Mouse (Mus musculus) heart, adult 9 months (tissue): ENCODE data around the gene Il6st.
A peak's percentile ranks its signal among the peaks of the same experiment; 100 is the strongest.
"Not testable (repeated sequence)": the region's sequence is repeated elsewhere in the genome, so short reads cannot be mapped to it uniquely, and the experiment has no call there.

ENCODE experiments used
- DNase-seq, 2 experiments: peaks; one replicate each; pipeline ENCODE4 v3.0.0; 2022; ENCODE audit warnings: low spot score in 2 of 2

The Il6st gene

GRCm38 (mm10) chr13:112463868-112464625 is at the start of gene Il6st:
Il6st (plus strand) TSS chr13:112464070.
- peak; percentile 96 to 97 for DNase-seq

DNA sequence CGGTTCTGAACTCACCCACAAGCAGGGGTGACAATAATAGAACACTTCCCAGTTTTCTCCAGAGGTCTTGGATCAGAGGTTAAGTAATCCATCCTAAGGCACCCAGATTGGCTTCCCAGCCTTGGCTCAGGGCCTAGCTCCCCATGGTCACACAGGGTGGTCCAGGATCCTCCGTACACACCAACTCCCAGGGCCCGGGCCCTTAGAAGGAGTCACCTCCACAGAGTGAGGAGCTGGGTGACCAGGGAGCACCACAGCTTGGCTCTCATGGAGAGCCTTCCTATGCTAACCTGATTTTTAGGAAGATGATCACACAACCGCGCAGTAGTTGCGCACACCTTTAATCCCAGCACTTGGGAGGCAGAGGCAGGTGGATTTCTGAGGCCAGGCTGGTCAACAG is 48.0 kb upstream of the Il6st start:
- DNase-seq, result no peak

- no peak for DNase-seq
Measured at GRCm38 (mm10) chr13:112416410-112417162, 47.3 kb upstream of the Il6st start.

- DNase-seq, result no peak
Measured at GRCm38 (mm10) chr13:112417163-112417523, 46.7 kb upstream of the Il6st start.

DNA sequence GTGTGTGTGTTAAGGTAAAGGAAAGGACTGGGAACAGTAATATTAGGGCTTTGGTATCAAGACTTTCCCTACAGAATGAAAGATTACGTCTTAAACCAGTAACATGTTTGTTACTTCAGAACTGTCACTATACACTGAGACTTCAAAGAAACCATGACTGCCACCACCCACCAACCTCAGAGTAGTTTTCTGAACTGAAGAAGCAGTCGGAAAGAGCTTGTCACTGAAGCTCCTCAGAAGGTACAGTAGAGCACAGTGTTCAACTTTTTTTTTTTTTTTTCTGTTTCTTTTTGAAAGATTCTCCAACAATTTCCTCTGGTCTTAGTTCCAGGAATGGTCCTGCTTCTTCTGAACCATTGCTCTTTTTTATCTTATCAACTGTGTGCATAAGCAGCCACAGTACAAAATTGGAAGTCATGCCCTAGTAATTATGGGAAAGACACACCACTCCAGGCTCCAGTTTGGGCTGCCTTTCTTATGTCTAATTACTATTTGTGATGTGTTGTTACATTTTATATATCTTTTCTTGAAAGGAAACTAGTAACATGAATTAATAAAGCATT is 45.9 kb upstream of the Il6st start:
- no peak for DNase-seq

- DNase-seq, result no peak
Measured at GRCm38 (mm10) chr13:112418595-112418994, 45.3 kb upstream of the Il6st start.

- DNase-seq, result no peak
Measured at GRCm38 (mm10) chr13:112424212-112424611, 39.7 kb upstream of the Il6st start.

GRCm38 (mm10) chr13:112424635-112425034 is 39.2 kb upstream of the Il6st start:
- no peak for DNase-seq

GRCm38 (mm10) chr13:112425181-112425654 is 38.7 kb upstream of the Il6st start:
- peak in 1 of 2 experiments; percentile 46 for DNase-seq

DNA sequence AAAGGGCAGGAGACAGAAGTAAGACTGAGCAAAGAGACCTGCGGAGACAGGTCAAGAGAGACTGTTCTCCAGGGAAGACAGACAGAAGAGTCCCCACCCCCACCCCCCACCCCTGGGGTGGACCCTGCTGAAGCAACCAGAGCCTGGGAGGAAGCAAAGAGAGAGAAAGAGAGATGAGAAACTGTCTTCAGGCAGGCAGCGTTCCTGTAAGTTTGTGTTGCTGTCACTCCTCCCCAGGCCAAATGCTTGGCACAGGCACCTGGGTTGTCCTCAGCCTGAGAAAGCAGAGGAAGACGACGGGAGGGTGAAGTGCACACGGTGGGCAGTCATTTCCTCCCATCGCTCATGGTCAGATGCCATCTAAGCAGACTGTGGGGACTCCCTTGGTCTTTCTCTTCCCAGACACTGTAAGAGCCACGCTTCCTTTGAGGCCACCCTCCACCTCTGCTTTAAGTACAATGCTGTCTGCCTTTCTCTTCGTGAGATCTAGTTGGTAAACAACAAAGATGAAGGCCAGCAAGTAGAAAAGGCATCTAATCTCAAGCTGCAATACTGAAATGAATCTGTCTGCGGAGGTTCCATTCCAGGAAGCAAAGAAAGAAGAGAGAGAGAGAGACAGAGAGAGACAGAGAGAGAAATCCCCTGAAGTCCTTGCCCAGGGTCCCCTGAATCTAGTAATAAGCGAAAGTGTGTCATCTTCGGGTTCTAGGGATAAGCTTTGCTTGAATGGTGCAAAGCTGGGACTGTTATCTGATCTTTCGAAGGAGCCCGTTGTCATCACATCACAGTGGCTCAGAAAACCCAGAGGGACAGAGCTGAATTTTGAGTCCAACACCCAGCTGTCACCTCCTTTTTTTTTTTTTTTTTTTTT is 37.4 kb upstream of the Il6st start:
- DNase-seq, result no peak

DNA sequence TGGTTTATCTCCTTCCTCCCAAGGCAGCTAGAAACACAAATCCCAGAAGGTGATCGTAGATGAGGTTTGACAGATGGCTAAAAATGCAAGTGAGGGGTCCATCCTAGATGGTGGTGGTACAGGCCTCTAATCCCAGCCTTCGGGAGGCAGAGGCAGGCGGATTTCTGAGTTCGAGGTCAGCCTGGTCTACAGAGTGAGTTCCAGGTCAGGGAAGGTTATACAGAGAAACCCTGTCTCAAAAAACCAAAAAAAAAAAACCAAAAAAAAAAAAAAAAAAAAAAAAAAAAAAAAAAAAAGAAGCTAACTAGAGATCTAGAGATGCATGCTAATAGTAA is 36.8 kb upstream of the Il6st start:
- not testable (repeated sequence) for DNase-seq

DNA sequence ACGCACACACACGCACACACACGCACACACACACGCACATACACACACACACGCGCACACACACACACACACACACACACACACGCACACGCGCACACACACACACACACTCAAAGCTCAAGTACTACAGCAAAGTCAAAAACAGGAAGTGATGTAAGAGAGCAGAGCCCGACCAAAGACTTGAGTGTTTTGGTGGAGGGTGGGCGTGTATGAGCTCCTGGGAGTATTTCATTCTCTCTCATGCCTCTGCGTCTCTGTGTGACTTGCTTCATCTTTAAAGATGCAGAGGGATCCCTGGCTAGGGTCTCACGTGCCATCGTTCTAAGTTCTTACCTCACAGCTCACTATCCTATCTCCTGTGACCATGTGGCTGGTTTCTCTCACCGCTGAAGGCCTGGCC is 36.3 kb upstream of the Il6st start:
- no peak for DNase-seq

GRCm38 (mm10) chr13:112433271-112433670 is 30.6 kb upstream of the Il6st start:
- DNase-seq, result peak; percentile 20 to 62

- no peak for DNase-seq
Measured at GRCm38 (mm10) chr13:112435241-112436075, 28.4 kb upstream of the Il6st start.

DNA sequence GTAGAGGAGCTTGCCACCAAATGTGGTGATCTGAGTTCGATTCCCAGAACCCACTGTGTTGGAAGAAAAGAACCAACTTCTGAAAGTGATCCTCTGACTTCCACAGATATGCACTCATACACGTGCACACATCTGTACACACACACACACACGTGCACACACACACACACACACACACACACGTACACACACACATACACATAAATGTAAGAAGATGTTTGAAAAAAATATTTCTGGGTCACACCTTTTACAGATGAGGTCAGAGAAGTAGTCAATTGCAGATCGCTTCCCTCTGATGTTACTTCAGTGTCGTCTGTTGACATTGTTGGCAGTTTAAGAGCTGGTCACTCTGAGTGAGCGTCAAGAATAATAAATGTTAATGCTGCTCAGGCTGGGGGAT is 27.6 kb upstream of the Il6st start:
- DNase-seq, result no peak

GRCm38 (mm10) chr13:112438001-112438868 is 25.6 kb upstream of the Il6st start:
- no peak for DNase-seq

- no peak for DNase-seq
Measured at GRCm38 (mm10) chr13:112439105-112439818, 24.6 kb upstream of the Il6st start.

GRCm38 (mm10) chr13:112439917-112440361 is 23.9 kb upstream of the Il6st start:
- peak; percentile 70 to 77 for DNase-seq

DNA sequence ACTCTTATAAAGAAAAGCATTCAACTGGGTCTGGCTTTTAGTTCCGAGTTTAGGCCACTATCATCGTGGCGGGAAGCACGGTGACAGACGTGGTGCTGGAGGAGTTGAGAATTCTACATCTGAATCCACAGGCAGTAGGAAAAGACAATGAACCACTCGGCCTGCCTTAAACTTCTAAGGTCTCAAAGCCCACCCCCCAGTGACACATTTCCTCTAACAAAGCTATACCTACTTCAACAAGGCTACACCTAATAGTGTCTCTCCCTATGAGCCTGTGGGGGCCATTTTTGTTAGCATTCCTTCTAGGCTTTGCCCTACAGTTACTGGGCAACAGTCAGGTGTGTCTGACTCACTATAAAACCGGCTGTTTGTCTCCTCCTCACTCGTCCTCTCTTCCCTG is 23.2 kb upstream of the Il6st start:
- DNase-seq, result no peak
